Mouse (Mus musculus) lung, adult 2 months (tissue): ENCODE data around the gene B3gnt4.

Source experiments
- CTCF ChIP-seq: fragments of 200-500 bp; IDR thresholded peaks from 2 replicates; pipeline ENCODE4 v1.5.1; 2011; ENCODE audit warnings: mild to moderate bottlenecking, low read length, control low read depth; ENCODE audit not compliant: insufficient read depth
- POLR2A ChIP-seq: fragments of 200-500 bp; IDR thresholded peaks from 2 replicates; pipeline ENCODE4 v1.6.1; 2011; ENCODE audit warnings: low read depth, mild to moderate bottlenecking, control low read depth, low read length, borderline replicate concordance; ENCODE audit errors: extremely low read depth

DNA sequence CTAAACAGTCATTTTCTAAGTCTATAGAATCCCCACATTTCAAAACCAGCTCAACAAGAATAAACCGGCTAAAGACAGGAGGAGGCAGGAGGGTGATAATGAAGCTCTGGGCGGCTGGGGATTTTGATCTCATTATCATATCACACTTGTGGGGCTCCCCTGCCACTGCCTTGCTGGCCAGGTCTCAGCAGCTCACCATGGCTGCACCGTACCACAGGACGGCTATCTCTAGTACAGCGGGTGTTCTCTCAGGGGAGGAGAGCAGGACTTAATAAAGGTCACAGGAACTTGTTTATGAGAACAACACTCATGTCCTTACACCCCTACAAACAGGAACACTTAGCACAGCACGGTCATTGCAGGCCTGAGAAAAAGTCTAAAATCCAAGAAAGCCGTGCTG lies 45.4 kb downstream of the B3gnt4 start:
- TF ChIP-seq POLR2A (no peak), CTCF (no peak)
